Mouse (Mus musculus) erythroblast, embryonic 14.5 days (primary cell): ENCODE results near the gene Mrps31.

ENCODE experiments used
- GATA1 ChIP-seq: IDR thresholded peaks from 2 replicates; pipeline ENCODE4 v1.6.1; 2012; ENCODE audit warnings: low read length, inconsistent platforms, mixed read lengths
- TAL1 ChIP-seq: IDR thresholded peaks from 3 replicates; pipeline ENCODE4 v1.6.1; 2012; ENCODE audit warnings: low read length, inconsistent platforms, mixed read lengths

DNA sequence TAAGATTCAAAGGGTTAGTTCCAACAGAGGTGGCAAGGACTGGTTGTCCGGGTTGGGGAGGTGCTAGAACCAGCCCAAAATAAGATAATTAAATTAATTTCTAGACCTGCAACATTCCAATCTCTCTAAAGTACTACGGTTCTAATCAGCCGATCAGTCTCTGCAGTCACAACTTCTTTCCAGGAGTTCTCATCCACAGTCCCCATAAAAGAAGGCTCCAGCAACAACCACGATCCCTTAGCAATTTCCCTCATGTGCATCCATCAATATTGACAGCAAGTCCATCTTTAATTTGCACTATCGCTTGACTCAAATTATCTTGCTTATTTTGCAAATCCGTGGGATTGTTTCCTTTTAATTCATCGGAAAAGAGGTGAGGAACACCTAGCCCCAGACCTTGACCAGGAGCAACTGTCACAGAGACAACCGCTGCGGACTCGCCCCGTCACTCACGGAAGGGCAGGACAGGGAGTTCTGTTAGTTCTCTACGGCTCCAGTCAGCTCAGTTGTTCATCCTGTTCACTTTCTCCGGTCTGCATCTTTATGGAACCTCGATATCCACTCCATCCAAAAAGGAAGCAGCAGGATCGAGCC lies 376 bp upstream of the Mrps31 start:
- TF ChIP-seq TAL1 (no peak), GATA1 (no peak)
